Comparison of ENCODE assay signal across 25 mouse cellular contexts in genomic region chr6:37492241-37492640, GRCm38 (mm10). TPM values are rescaled to one million over a fixed set of nuclear protein-coding genes. Genes with fewer than 3 reads are reported as not detected.
DNase-seq lines count a peak whose midpoint lies in the region; ATAC-seq lines count a peak whose summit lies in the region.
"Had no signal": no experiment of that assay in that cellular context is flagged by ENCODE, and none has a peak within 500 bp of the region (broad histone marks: within the 10 kb centered on the region; RNA-seq: fewer than 3 reads in every experiment).

No protein-coding gene starts in this region.

- ATAC-seq in heart, embryonic 12.5 days (ENCODE audit: insufficient number of reproducible peaks, low FRiP score), result no peak
- ATAC-seq: forebrain, embryonic 13.5 days; forebrain, embryonic 15.5 days; forebrain, postnatal 0 days had no signal

- no peaks in the 10 kb centered on the region for H3K4me1 ChIP-seq in heart, embryonic 12.5 days (replicated peaks)
- H3K4me1 ChIP-seq: embryonic facial prominence, embryonic 10.5 days; embryonic facial prominence, embryonic 12.5 days; forebrain, embryonic 13.5 days; forebrain, embryonic 15.5 days had no signal

- H3K27me3 ChIP-seq in heart, embryonic 12.5 days (replicated peaks), result no peaks in the 10 kb centered on the region
- H3K27me3 ChIP-seq: embryonic facial prominence, embryonic 12.5 days; forebrain, embryonic 13.5 days; forebrain, embryonic 15.5 days had no signal

- DNase-seq in adrenal gland, adult (ENCODE audit: inconsistent age in 2 of 2, low spot score in 1 of 2), result peak; percentile 23 to 77
- no peak for DNase-seq in adrenal gland, adult 18-20 months (ENCODE audit: low spot score in 2 of 2)
- peak; percentile 35 for DNase-seq in adrenal gland, adult 8-10 months
- DNase-seq in adrenal gland, postnatal 25 days, result no peak
- DNase-seq in 3T3-L1 (ENCODE audit: low read depth, low spot score) (peak; percentile 53), NIH3T3 (ENCODE audit: low read depth) (peak; percentile 33)
- DNase-seq in left cerebral cortex, adult 18-20 months (ENCODE audit: low spot score in 2 of 2), result no peak
- DNase-seq: cerebellum, adult 11-12 months; cerebellum, adult 2 months; cerebellum, adult 9-10 months; cerebellum, postnatal 10 days; cerebellum, postnatal 25 days; forebrain, postnatal 0 days had no signal

- H3K9me3 ChIP-seq in heart, embryonic 12.5 days (replicated peaks), result no peaks in the 10 kb centered on the region
- H3K9me3 ChIP-seq: embryonic facial prominence, embryonic 10.5 days; embryonic facial prominence, embryonic 12.5 days; forebrain, embryonic 13.5 days; forebrain, embryonic 15.5 days had no signal

- H3K27ac ChIP-seq in heart, embryonic 12.5 days (ENCODE audit: poor library complexity, severe bottlenecking), result no peak overlapping the region
- H3K27ac ChIP-seq: embryonic facial prominence, embryonic 10.5 days; embryonic facial prominence, embryonic 12.5 days; forebrain, embryonic 13.5 days; forebrain, embryonic 15.5 days had no signal

- 71% methylated on average over 3 of the region's 3 CpGs for WGBS in heart, embryonic 12.5 days

- H3K9ac ChIP-seq in heart, embryonic 12.5 days, result no peak overlapping the region
- H3K9ac ChIP-seq: embryonic facial prominence, embryonic 12.5 days; forebrain, embryonic 13.5 days; forebrain, embryonic 15.5 days; forebrain, postnatal 0 days had no signal

- no peaks in the 10 kb centered on the region for H3K36me3 ChIP-seq in heart, embryonic 12.5 days
- H3K36me3 ChIP-seq: embryonic facial prominence, embryonic 10.5 days; embryonic facial prominence, embryonic 12.5 days; forebrain, embryonic 15.5 days had no signal

- no peak overlapping the region for H3K4me2 ChIP-seq in heart, embryonic 12.5 days
- H3K4me2 ChIP-seq: embryonic facial prominence, embryonic 12.5 days; forebrain, embryonic 13.5 days; forebrain, embryonic 15.5 days had no signal

- no peak overlapping the region for H3K4me3 ChIP-seq in heart, embryonic 12.5 days
- H3K4me3 ChIP-seq: embryonic facial prominence, embryonic 10.5 days; embryonic facial prominence, embryonic 12.5 days; forebrain, embryonic 13.5 days; forebrain, embryonic 15.5 days had no signal

RNA-seq across cellular contexts. Expression of gene Akr1d1, which starts 37.7 kb away (rescaled TPM):
- 1,000 to 10,000 TPM in 1 of 2 experiments, under 1 TPM in 1; 0.54 to 2,390 TPM for total RNA-seq in adrenal gland, adult 18-20 months (2021)
- total RNA-seq in adrenal gland, adult 8-10 months (2022), result 1,000 to 10,000 TPM in 2 of 4 experiments, under 1 TPM in 2; 0.62 to 2,477 (median 1,006) TPM
- total RNA-seq in adrenal gland, postnatal 25 days (2021), result 647 and 908 TPM in 2 replicates
- polyA plus RNA-seq in heart, embryonic 12.5 days (2016; fragmentation: Nextera tagmentation; extraction: Ambion mirVana), result not detected in 2 replicates
- total RNA-seq in left cerebral cortex, adult 18-20 months (2021), result not detected
- total RNA-seq: ES-E14; forebrain, postnatal 0 days; gastrocnemius, adult 18-20 months; MEL had no signal
- polyA plus RNA-seq: C2C12; cerebellum, adult 2 months; cortical plate, adult 2 months; embryonic facial prominence, embryonic 10.5 days; embryonic facial prominence, embryonic 12.5 days; embryonic facial prominence, embryonic 14.5 days; forebrain, embryonic 11.5 days; forebrain, embryonic 13.5 days; forebrain, embryonic 15.5 days; forebrain, postnatal 0 days had no signal

RNA-seq across cellular contexts. Expression of gene Creb3l2, which starts 50.3 kb away (rescaled TPM):
- total RNA-seq in adrenal gland, adult 18-20 months (2021), result 10 to 100 TPM; 60.1 to 71.2 TPM
- 100 to 1,000 TPM in 3 of 4 experiments, 10 to 100 TPM in 1; 95.9 to 118 (median 110) TPM for total RNA-seq in adrenal gland, adult 8-10 months (2022)
- 78.9 and 95.9 TPM in 2 replicates for total RNA-seq in adrenal gland, postnatal 25 days (2021)
- 49.4 and 52.2 TPM in 2 replicates for polyA plus RNA-seq in heart, embryonic 12.5 days (2016; fragmentation: Nextera tagmentation; extraction: Ambion mirVana)
- total RNA-seq in left cerebral cortex, adult 18-20 months (2021), result 1 to 10 TPM; 6.9 to 7.0 TPM
- total RNA-seq: MEL had no signal

Comparison
In these comparisons a context has a peak if more than half of its experiments do, and no peak if none do; other contexts are left out.
1. DNase-seq: peak in adrenal gland, adult (2 of 2), adrenal gland, adult 8-10 months (single experiment), 3T3-L1 (single experiment) and NIH3T3 (single experiment); none in adrenal gland, adult 18-20 months (0 of 2), adrenal gland, postnatal 25 days (single experiment) and left cerebral cortex, adult 18-20 months (0 of 2).
2. RNA of gene Creb3l2, which starts 50.3 kb away (total RNA-seq): 95.9 to 118 TPM in adrenal gland, adult 8-10 months, 78.9 to 95.9 TPM in adrenal gland, postnatal 25 days and 60.1 to 71.2 TPM in adrenal gland, adult 18-20 months; 6.9 to 7.0 TPM in left cerebral cortex, adult 18-20 months; every median in the first group is over 4 times any median in the second.